Mouse (Mus musculus) megakaryocyte, embryonic 14.5 days (primary cell): ENCODE data around the gene Med12.

Experiments
- FLI1 ChIP-seq: IDR thresholded peaks from 2 replicates; pipeline ENCODE4 v1.6.1; 2012; ENCODE audit warnings: low read length, inconsistent platforms, mixed read lengths
- GATA1 ChIP-seq: IDR thresholded peaks from 3 replicates; pipeline ENCODE4 v1.6.1; 2012; ENCODE audit warnings: mixed read lengths, low read length, inconsistent platforms, borderline replicate concordance

DNA sequence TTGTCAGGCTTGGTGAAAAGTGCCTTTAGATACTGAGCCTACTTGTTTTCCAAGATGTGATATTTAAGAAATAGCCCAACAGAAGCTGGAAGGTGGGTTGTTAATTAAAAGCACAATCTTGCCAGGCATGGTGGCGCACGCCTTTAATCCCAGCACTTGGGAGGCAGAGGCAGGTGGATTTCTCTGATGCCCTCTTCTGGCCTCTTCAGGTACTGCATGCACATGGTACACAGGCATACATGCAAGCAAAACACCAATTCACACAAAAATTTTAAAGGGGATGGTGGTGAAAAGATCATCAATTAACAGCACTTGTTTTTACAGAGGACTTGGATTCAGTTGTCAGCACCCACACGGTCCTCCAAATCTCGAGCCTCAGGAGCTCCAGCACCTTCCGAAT is 60.8 kb downstream of the Med12 start:
- TF ChIP-seq GATA1, result no peak
- no peak for TF ChIP-seq FLI1
